Mouse (Mus musculus): Measurements from ENCODE around the gene Slc4a4. TPM values are rescaled to one million over a fixed set of nuclear protein-coding genes. Genes with fewer than 3 reads are reported as not detected.
"Not testable (repeated sequence)": the region's sequence is repeated elsewhere in the genome, so short reads cannot be mapped to it uniquely, and the experiment has no call there.

Slc4a4 gene
- polyA plus RNA-seq, 1 experiment: 8.3 TPM

GRCm38 (mm10) chr5:88989018-88989417 lies 102.4 kb downstream of the Slc4a4 start:
- H3K36me3 ChIP-seq (ENCODE audit: control insufficient read depth, insufficient read depth, low read length, poor library complexity, severe bottlenecking): no peaks in the 10 kb centered on the region
- no peak overlapping the region for H3K9ac ChIP-seq (ENCODE audit: low read depth, poor library complexity, severe bottlenecking)
- H3K9me3 ChIP-seq (replicated peaks; ENCODE audit: control insufficient read depth, insufficient read depth, low read length, poor library complexity, severe bottlenecking): no peaks in the 10 kb centered on the region
- TF ChIP-seq CTCF (IDR thresholded peaks at IDR 0.05; ENCODE audit: low read depth, low read length) (no peak), POLR2A (IDR thresholded peaks at IDR 0.05; ENCODE audit: insufficient read depth, low read length) (no peak), EP300 (IDR thresholded peaks at IDR 0.05; ENCODE audit: insufficient read depth, low read depth, low read length) (no peak)
- H3K27me3 ChIP-seq (ENCODE audit: control insufficient read depth, insufficient read depth, low read length, poor library complexity, severe bottlenecking): no peaks in the 10 kb centered on the region
- no peak overlapping the region for H3K4me3 ChIP-seq (ENCODE audit: low read depth, low read length)
- no peaks in the 10 kb centered on the region for H3K4me1 ChIP-seq (ENCODE audit: control insufficient read depth, insufficient read depth, low read length)
- H3K27ac ChIP-seq (ENCODE audit: insufficient read depth, low read length): no peak overlapping the region

- H3K4me3 ChIP-seq (ENCODE audit: low read depth, low read length): no peak overlapping the region
- no peaks in the 10 kb centered on the region for H3K4me1 ChIP-seq (ENCODE audit: control insufficient read depth, insufficient read depth, low read length)
- H3K27ac ChIP-seq (ENCODE audit: insufficient read depth, low read length): no peak overlapping the region
- TF ChIP-seq POLR2A (IDR thresholded peaks at IDR 0.05; ENCODE audit: insufficient read depth, low read length) (no peak), CTCF (IDR thresholded peaks at IDR 0.05; ENCODE audit: low read depth, low read length) (no peak), EP300 (IDR thresholded peaks at IDR 0.05; ENCODE audit: insufficient read depth, low read depth, low read length) (no peak)
- no peaks in the 10 kb centered on the region for H3K27me3 ChIP-seq (ENCODE audit: control insufficient read depth, insufficient read depth, low read length, poor library complexity, severe bottlenecking)
- no peak overlapping the region for H3K9ac ChIP-seq (ENCODE audit: low read depth, poor library complexity, severe bottlenecking)
- no peaks in the 10 kb centered on the region for H3K36me3 ChIP-seq (ENCODE audit: control insufficient read depth, insufficient read depth, low read length, poor library complexity, severe bottlenecking)
- no peaks in the 10 kb centered on the region for H3K9me3 ChIP-seq (replicated peaks; ENCODE audit: control insufficient read depth, insufficient read depth, low read length, poor library complexity, severe bottlenecking)
Measured at GRCm38 (mm10) chr5:88990196-88990747, 103.7 kb downstream of the Slc4a4 start.

- H3K9me3 ChIP-seq (replicated peaks; ENCODE audit: control insufficient read depth, insufficient read depth, low read length, poor library complexity, severe bottlenecking); H3K27ac ChIP-seq (ENCODE audit: insufficient read depth, low read length); H3K27me3 ChIP-seq (ENCODE audit: control insufficient read depth, insufficient read depth, low read length, poor library complexity, severe bottlenecking); H3K9ac ChIP-seq (ENCODE audit: low read depth, poor library complexity, severe bottlenecking); H3K36me3 ChIP-seq (ENCODE audit: control insufficient read depth, insufficient read depth, low read length, poor library complexity, severe bottlenecking); H3K4me3 ChIP-seq (ENCODE audit: low read depth, low read length); H3K4me1 ChIP-seq (ENCODE audit: control insufficient read depth, insufficient read depth, low read length): not testable (repeated sequence)
Measured at GRCm38 (mm10) chr5:88991309-88991708, 104.7 kb downstream of the Slc4a4 start.

DNA sequence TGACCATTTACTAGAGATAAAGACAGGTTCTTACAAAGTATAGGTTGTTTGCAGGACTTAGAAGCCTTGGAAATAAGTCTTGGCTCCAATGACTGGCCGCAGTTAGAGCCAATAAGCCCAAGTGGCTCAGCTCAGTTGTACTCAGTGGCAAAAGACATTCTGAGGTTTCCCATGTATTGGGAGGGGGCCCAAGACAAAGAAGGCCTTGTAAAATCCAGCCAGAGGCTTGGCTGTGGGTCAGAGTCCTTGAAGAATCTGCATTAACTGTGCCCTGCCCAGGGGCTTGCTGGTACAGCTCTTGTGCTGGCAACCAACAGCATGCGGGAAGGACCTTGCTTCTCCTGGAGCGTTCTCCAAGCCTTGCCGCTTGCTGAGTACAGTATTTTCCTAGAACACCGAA lies 107.9 kb downstream of the Slc4a4 start:
- no peak overlapping the region for H3K9ac ChIP-seq (ENCODE audit: low read depth, poor library complexity, severe bottlenecking)
- H3K4me1 ChIP-seq (ENCODE audit: control insufficient read depth, insufficient read depth, low read length): no peaks in the 10 kb centered on the region
- no peak overlapping the region for H3K4me3 ChIP-seq (ENCODE audit: low read depth, low read length)
- no peaks in the 10 kb centered on the region for H3K36me3 ChIP-seq (ENCODE audit: control insufficient read depth, insufficient read depth, low read length, poor library complexity, severe bottlenecking)
- no peaks in the 10 kb centered on the region for H3K27me3 ChIP-seq (ENCODE audit: control insufficient read depth, insufficient read depth, low read length, poor library complexity, severe bottlenecking)
- no peak overlapping the region for H3K27ac ChIP-seq (ENCODE audit: insufficient read depth, low read length)
- TF ChIP-seq CTCF (IDR thresholded peaks at IDR 0.05; ENCODE audit: low read depth, low read length) (no peak), POLR2A (IDR thresholded peaks at IDR 0.05; ENCODE audit: insufficient read depth, low read length) (no peak), EP300 (IDR thresholded peaks at IDR 0.05; ENCODE audit: insufficient read depth, low read depth, low read length) (no peak)
- 0 out of 2 replicates have a peak, but pooled peaks cover 2% of the 10 kb centered on the region for H3K9me3 ChIP-seq (replicated peaks; ENCODE audit: control insufficient read depth, insufficient read depth, low read length, poor library complexity, severe bottlenecking)

DNA sequence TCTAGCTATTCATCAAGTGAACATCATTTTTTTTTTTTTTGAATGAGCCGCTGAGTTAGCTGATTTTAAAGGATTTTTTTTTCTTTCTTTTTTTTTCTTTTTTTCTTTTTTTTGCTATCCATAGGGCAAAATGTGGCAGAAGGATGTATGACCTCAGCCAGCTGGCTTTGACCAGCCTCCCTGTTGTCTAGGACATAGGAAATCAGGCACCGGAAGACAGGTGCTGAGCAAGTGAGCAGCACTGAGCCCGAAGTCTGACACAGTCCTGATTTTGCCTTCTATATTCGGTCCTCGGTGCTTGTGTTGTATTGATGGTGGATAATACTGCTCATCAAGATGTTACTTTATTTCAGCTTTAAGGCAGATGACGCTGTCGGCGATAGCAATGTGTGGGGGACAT lies 109.6 kb downstream of the Slc4a4 start:
- H3K4me3 ChIP-seq (ENCODE audit: low read depth, low read length): no peak overlapping the region

GRCm38 (mm10) chr5:88997277-88997676 lies 110.7 kb downstream of the Slc4a4 start:
- H3K4me3 ChIP-seq (ENCODE audit: low read depth, low read length): no peak overlapping the region
- TF ChIP-seq POLR2A (IDR thresholded peaks at IDR 0.05; ENCODE audit: insufficient read depth, low read length) (no peak), EP300 (IDR thresholded peaks at IDR 0.05; ENCODE audit: insufficient read depth, low read depth, low read length) (no peak), CTCF (IDR thresholded peaks at IDR 0.05; ENCODE audit: low read depth, low read length) (no peak)
- H3K4me1 ChIP-seq (ENCODE audit: control insufficient read depth, insufficient read depth, low read length): no peaks in the 10 kb centered on the region
- H3K27me3 ChIP-seq (ENCODE audit: control insufficient read depth, insufficient read depth, low read length, poor library complexity, severe bottlenecking): no peaks in the 10 kb centered on the region
- H3K9me3 ChIP-seq (replicated peaks; ENCODE audit: control insufficient read depth, insufficient read depth, low read length, poor library complexity, severe bottlenecking): peaks cover 14% of the 10 kb centered on the region
- H3K9ac ChIP-seq (ENCODE audit: low read depth, poor library complexity, severe bottlenecking): no peak overlapping the region
- H3K27ac ChIP-seq (ENCODE audit: insufficient read depth, low read length): no peak overlapping the region
- no peaks in the 10 kb centered on the region for H3K36me3 ChIP-seq (ENCODE audit: control insufficient read depth, insufficient read depth, low read length, poor library complexity, severe bottlenecking)

More for the DNA sequence above, 109.6 kb downstream of the Slc4a4 start:
- Histone ChIP-seq H3K9me3 (replicated peaks; ENCODE audit: control insufficient read depth, insufficient read depth, low read length, poor library complexity, severe bottlenecking) (peaks cover 14% of the 10 kb centered on the region), H3K27me3 (ENCODE audit: control insufficient read depth, insufficient read depth, low read length, poor library complexity, severe bottlenecking) (no peaks in the 10 kb centered on the region), H3K9ac (ENCODE audit: low read depth, poor library complexity, severe bottlenecking) (no peak overlapping the region), H3K36me3 (ENCODE audit: control insufficient read depth, insufficient read depth, low read length, poor library complexity, severe bottlenecking) (no peaks in the 10 kb centered on the region), H3K27ac (ENCODE audit: insufficient read depth, low read length) (no peak overlapping the region), H3K4me1 (ENCODE audit: control insufficient read depth, insufficient read depth, low read length) (no peaks in the 10 kb centered on the region)
- no peak for TF ChIP-seq POLR2A (IDR thresholded peaks at IDR 0.05; ENCODE audit: insufficient read depth, low read length)
- TF ChIP-seq CTCF (IDR thresholded peaks at IDR 0.05; ENCODE audit: low read depth, low read length): no peak
- no peak for TF ChIP-seq EP300 (IDR thresholded peaks at IDR 0.05; ENCODE audit: insufficient read depth, low read depth, low read length)
